Mouse (Mus musculus): ENCODE results near the gene Cmklr1.
"Not testable (repeated sequence)": the region's sequence is repeated elsewhere in the genome, so short reads cannot be mapped to it uniquely, and the experiment has no call there.

The Cmklr1 gene

DNA sequence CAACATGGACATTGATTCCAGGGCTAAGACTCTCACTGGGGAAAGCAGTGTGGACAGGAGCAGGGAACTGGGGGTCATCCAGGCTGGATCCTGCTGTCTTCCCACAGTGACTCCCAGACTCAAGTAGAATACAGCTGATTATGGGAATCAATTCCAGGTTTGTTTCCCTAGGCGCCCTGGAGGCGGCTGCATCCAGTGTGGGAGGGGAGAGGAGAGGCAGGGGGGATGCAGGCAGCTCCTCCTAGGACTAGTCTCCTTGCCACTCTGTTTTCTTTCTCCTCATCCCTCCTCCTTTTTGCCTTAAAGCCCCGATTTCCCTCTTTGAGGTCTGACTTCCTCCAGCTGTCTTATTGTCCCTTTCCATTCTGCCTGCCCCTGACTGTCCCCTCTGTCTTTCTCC lies 59.1 kb downstream of the Cmklr1 start:
- DNase-seq (ENCODE audit: extremely low read depth, low read depth) = no peak

DNA sequence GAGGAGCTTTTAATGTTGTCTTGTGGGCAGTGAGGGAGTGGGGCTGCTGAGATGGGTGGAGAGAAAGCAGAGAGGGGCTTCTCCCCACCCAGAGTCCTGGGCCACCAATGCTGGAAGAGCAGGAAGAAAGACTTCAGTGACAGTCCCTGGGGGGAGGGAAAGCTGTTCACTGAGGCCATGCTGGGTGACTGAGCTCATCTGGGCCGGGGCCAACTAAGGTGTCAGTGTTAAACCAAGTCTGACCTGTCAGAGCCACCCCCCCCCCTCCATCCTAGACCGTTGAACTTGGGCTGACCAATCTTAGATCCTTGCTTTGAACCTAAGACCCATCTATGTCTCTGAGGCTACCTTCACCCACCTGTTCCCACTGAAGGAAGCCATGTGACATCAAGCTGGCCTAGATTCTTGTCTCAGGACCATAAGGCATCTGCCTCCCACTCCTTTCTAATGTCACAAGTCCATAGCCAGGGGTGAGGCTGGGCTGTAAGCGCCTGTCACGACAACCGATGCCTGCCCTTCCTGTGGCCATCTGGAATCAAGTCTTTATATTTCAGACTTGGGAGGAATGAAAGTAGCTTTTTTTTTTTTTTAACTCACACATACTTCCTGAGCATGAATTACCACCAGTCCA lies 60.1 kb downstream of the Cmklr1 start:
- no peak for DNase-seq (ENCODE audit: extremely low read depth, low read depth)

DNA sequence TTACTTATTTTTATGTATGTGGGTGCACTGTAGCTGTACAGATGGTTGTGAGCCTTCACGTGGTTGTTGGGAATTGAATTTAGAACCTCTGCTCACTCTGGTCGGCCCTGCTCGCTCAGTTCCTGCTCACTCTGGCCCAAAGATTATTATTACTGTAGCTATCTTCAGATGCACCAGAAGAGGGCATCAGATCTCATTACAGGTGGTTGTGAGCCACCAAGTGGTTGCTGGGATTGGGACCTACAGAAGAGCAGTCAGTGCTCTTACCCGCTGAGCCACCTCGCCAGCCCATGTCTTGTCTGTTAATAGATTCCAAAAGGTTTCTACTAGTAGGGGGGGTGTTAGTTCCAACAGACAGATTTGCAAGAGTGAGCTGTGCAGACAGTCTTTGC lies 63.8 kb downstream of the Cmklr1 start:
- DNase-seq (ENCODE audit: extremely low read depth, low read depth) = not testable (repeated sequence)

DNA sequence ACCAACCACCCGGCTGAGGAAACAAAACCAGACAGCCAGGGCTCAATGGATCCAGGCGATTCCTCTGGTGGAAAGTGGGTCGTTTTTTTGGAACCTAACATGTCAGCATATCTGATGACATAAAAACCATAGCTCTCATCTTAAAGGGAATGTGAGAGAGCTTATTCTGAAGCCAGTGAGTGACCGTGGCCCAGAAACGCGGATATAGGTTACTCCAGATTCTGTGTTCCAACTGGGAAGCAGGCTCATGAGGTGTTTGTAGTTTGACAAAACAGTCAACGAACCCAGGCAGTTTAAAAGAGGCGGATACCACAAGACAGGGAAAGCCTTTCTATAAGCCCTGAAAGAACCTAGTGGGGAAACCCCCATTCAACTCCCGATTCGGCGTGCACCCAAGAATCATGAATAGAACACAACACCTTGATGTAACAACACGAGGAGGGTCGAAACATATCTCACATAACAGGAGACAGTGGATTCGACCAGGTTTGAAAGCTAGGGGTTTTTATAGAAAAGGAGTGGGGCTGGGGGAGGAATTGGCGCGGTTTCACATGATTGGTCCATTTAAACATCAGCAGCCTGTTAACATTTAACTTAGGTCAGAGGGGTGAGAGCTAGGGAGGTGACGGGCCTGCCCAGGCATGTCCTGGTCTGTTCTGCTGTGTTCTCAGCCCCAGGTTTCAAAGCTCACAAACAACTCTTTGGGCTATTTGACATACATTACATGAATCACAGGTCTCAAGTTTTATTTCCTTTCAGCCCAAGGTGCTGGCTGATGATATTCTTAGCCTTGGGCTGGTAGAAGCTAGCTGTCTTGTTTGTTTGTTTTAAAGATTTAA lies 64.4 kb downstream of the Cmklr1 start:
- not testable (repeated sequence) for DNase-seq (ENCODE audit: extremely low read depth, low read depth)

DNA sequence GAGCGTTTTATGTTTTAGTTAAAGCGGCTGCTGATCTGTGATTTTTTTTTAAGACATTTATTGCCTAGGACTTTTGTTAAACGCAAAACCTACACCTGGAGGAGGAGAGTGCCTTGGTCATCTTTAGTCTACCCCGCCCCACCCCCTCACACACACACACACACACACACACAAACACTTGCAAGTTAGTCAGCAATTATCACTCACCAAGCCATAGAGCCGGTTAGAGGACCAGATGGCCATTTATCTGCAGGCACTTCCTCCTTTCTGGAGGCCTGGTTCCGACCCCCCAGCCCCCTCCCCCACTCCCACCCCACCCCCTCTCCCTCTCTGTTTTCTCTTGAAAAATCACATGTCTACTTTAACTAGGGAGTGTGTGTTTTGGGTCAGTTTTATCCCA lies 65.8 kb downstream of the Cmklr1 start:
- DNase-seq (ENCODE audit: extremely low read depth, low read depth) = no peak

DNA sequence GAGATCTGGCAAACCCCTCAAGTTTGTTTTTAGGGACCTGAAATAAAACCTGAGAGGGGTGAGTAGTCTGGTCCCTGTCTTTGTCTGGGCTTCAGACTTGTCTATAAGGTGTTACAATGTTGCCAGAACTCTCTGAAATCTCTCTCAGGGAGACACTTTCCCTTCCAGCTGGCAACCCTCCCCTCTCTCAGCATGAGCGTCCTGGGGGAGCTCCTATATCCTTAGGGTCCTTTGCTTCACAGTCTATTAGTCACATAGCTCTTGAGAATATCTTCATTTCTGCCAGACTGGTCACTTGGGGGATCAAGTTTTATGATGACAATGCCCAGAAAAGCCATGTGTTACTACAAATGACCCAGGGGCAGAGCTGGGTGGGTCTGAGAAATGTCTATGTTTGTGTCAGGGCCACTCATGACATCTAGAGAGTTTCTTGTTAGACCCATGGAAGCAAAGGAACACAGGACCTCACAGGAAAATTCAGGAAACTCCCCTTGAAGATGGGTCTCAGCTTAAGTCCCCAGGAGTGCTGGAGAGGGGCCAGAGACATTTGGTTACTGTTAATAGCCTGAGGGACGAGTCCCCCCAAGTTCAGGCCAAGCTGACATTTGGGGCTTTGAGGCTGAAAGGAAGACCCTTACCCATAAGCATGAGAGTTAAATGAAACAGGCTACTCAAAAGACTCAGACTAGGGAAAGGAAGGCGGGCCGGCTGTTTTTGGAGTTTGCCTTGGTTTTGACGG lies 66.6 kb downstream of the Cmklr1 start:
- no peak for DNase-seq (ENCODE audit: extremely low read depth, low read depth)

DNA sequence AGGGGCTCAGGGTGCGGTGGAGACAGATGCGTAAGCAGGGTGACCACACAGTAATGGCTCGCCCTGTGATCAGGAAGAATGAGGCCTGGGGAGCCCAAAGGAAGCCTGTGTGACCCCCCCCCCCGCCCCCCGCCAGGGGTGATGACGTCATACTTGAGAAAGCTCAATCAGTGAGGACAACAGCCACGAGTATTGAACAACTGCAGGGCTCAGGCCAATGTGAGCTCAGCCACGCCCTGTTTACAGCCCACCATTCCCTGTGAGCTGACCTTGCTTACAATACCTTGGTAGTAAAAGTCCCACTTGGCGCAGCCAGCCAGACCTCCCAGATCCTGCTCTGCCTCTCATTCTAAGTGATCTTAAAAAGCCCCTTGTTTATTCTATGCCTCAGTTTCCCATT lies 69.4 kb downstream of the Cmklr1 start:
- DNase-seq (ENCODE audit: extremely low read depth, low read depth) = no peak

DNA sequence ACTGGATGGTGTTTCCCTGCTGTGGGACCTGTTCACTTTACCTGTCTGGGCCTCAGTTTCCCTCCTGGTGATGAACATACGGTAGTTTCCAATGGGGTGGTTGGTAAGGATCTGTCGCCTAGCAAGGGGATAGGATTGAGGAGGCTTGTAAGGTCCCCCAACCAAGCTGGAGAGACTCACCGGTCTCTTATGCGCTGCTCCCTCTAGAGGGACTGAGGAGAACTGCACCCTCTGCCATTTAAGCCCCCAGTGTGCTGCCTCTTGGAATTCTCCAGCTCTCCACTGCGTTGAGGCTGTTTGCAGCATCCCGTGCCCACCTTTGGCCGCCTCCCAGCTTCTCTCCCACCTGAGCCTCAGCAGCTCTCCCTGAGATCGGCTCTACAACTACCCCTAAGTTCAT lies 70.0 kb downstream of the Cmklr1 start:
- DNase-seq (ENCODE audit: extremely low read depth, low read depth) = no peak

DNA sequence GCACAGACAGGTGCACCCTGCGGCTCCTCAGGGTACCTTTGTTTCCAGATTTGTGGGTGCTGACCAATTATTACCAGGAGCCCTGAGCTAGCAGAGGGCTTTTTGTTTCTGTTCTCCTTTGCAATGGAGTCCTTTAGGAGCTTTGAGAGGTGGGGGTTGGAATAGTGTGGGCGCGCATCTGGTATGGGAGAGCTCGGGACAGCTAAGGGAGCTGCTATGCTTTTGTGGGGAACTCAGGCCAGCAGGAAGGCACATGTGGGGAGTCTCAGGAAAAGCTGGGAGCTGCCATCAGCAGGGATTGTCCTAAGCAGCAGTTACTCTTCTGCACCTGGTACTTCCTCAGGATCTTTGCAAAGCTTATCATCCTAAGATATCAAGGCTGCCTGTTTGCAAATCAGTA lies 71.1 kb downstream of the Cmklr1 start:
- DNase-seq (ENCODE audit: extremely low read depth, low read depth) = no peak

DNA sequence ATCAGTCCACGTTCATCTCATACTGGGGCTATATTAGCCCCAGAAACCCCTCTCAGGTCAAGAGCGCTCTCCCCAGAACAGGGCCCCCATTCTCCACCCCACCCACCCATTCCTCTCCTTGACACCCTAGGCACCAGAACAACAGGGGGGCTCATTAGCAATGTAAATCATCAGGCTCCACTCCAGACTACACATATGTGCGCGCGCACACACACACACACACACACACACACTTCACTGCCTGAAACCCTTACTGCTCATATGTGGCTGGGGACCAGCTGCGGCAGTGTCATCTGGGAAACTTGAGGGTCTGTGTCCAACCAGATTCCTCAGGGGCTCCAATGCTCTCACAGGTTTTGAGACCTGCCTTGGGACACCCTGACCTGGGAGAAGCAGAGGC lies 71.8 kb downstream of the Cmklr1 start:
- DNase-seq (ENCODE audit: extremely low read depth, low read depth) = no peak

DNA sequence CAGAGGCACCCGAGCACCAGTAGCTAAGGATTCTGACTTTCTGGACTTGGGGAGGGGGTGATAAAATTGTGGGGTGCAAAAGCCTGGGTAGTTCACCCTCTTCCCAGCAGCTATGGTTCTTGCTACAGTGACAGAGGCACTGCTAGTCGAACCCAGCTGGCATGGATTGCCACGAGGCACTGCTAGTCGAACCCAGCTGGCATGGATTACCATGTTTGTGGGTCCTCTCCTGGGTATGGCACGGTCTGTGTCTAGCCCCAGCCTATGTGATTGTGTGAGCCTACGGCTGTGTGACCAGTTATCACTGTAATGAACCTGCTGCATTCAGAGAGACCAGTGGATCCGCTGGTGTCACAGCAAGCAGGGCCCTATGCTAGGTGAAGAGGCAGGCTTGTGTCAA lies 72.7 kb downstream of the Cmklr1 start:
- no peak for DNase-seq (ENCODE audit: extremely low read depth, low read depth)

DNA sequence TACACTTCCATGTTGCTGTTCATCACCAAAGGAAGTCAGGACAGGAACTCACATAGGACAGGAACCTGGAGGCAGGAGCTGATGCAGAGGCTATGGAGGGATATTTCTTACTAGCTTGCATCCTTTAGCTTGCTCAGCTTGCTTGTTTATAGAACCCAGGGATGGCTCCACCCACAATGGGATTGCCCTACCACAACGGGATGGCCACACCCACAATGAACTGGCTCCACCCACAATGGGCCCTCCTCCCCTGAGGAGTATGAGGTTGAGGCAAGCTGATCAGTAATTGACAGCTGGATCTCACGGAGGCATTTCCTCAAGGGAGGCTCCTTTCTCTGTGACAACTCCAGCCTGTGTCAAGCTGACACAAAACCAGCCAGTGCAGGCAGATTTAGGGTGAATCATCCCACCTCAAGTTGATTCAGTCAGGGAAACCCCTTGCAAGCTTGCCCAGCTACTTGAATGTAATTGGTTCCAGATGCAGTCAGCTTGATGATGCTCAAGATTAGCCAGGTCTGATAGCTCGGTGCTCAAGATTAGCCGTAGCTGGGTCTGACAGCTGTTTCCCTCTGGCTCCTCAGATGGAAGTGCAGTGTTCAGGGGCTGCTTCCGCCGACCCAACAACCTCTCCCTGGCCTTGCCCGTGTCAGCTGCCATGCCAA lies 80.0 kb downstream of the Cmklr1 start:
- no peak for DNase-seq (ENCODE audit: extremely low read depth, low read depth)

DNA sequence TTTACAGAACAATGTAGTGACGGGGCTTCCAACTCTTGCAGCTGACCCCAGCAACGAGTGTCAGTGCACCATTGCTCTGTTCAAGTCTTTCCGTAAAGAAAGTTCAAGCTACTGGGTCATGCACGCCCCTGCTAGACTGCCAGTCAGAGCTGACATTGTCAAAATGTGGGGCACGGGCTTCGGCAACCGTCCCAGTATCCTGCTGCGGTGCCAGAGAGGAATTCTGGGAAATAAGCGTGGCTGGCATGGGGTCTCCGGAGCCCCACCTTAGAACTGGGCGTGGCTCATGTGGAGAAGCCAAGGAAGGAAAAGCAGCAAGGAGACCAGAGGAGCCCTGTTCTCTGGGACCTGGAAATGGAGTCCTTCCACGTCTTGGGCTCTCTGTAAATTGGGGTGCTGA lies 84.4 kb downstream of the Cmklr1 start:
- no peak for DNase-seq (ENCODE audit: extremely low read depth, low read depth)

DNA sequence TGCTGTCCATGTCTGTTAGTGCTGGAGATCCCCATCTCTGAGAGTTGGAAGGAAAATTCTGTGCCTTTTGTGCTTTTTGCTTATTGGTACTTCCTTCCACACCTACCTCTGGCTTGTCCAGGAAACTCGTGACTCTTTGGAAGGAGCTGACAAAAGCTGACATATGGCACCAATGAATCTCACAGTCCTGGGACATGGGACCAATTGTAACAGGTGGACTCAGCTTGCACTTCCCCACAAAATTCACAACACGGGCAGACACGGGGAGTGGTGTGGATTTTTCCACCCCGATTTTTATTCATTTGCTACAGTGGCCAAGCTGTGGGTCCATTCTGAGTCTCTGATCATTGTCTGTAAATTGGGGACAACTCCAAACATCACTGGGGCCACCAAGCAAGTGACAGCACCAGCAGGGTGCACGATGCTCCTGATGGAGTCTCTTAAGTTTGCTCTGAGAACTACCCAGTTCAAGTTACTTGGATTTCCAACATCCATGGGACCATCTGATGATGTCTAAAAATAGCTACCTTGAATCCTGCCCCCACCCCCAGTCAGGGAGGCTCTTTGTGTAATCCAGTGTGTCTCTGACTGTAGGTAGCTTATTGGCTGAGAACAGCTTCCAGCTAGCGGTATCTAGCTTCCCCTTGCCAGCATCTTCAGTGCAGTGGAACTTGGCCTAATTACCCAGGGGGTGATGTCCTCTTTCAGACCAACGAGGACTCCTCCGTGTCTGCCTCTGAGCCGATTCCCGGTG lies 84.9 kb downstream of the Cmklr1 start:
- DNase-seq (ENCODE audit: extremely low read depth, low read depth) = no peak

DNA sequence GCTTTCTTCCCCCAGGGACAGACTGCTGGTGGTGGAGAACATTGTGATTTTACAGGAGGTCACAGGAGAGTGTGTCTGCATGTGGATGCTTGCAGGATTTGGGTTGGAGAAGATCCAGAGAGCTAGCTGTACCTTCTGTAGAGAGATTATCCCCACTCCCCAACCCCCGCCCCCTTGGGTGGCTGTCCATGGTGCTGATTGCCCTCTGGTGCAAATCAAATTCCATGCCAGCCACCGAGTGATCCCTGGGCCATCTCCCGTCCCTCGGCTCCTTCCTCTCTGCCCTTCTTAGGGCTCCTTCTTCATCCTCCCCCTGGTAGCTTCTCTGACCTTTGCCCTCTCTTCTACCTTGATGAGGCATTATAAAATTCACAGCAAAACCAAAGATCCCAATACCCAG lies 85.8 kb downstream of the Cmklr1 start:
- no peak for DNase-seq (ENCODE audit: extremely low read depth, low read depth)

Data from MEL-GATA-1-ER (cell line).